Mouse (Mus musculus): Measurements from ENCODE around the gene Gpr160. TPM values are rescaled to one million over a fixed set of nuclear protein-coding genes. Genes with fewer than 3 reads are reported as not detected.

Gpr160 gene
- polyA plus RNA-seq, 2 experiments from 2014 or later = 4.1 to 5.2 TPM

DNA sequence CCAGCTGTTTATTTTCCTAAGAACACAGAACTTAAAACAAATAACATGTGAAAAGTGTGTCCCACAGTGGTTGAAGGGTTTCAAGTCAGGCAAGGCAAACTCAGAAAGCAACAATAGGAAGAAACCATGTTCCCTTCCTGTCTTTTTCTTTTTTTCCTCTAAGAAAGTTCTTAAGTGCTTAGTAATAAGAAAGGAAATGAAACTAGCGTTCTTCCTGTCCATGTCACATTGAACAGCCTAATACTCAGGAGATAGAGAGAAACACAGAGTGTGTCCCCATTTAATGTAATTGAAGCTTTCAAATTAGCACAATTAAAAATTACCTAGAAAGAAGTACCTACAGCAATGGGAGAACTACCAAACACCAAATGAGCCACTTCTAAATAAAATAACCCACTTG lies 48.9 kb downstream of the Gpr160 start:
- ATAC-seq = no peak

DNA sequence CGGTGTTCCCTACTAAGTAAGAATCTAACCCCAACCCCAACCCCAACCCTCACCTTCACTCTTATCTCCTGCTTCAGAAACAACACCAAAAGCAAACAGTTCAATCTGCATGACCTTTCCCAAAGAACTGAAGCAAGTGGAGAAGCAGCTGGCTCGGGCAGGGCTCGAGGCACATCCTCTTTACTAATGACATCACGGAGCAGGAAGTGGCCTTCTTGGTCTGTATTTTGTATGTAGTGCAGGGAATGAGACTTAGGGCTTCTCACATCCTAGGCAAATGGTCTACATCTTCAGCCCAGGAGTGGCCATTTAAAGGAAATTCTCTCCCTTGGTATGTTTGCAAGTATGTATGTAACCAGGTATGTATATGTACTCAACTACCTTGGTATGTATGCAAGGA lies 61.4 kb downstream of the Gpr160 start:
- ATAC-seq = no peak

DNA sequence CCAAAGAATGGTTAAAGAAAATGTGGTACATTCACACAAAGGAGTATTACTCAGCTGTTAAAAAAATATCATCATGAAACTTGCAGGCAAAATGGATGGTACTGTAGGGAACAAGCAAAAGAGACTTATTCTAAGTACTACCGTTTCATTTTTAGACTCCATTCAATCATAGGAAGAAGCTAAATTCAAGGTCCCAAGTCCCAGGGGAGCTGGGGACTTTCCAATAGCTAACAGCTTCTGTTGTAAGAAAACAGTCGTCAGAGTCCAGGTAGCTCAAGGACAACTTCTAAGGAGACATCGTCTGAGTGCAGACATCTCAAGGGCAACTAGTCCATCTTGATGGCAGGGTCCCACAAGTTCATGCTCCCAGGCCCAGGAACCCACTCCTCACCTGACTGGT lies 71.9 kb downstream of the Gpr160 start:
- no peak for ATAC-seq

DNA sequence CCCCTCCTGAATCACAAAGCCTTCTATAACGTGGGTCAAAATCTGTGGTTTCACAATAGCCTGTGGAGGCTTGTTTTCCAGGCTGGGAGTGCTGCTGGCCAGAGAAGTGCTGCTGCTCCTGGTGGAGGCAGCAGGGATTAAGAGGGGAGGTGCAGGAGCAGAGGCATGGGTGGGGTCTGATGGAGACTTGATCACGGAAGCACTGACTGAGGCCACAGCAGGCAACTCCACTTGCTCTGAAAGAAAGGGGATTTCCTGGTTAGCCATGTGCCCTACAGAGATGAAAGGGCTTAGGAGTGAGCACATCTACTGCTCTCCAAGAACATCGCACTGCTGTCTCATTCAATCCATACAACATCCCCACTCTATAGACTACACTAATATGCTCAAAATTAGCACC lies 74.1 kb downstream of the Gpr160 start:
- ATAC-seq = peak; percentile 97

DNA sequence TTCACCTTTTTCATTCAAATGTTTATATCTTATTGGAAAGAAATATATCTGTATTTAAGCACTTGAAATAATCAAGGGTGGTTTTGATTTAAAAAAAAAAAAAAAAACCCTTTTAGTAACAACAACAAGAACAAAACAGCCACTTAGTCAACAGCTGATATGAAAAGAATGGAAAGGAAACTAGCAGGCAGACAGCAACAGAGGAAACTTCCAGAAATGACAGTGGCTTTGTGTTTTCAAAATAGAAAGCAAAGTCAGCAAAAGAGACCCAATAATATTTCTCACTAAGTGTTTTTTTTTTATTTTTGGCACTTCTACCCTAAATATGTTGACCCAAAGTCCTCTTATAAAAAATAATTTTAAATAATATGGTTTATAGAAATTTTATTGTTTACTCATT lies 78.6 kb downstream of the Gpr160 start:
- ATAC-seq = no peak

Other genes with a start within 250 kb of the Gpr160 start
- not detected for gene Lrriq4, start 211.4 kb upstream of the Gpr160 start, polyA plus RNA-seq (2017; shearing (Covaris generic))
- gene Lrrc34, start 208.1 kb upstream of the Gpr160 start, polyA plus RNA-seq (2017; shearing (Covaris generic)) = under 1 TPM in 1 of 2 experiments, not detected in 1; 0.16 TPM
- under 1 TPM in 1 of 2 experiments, not detected in 1; 0.27 TPM for gene Lrrc31, start 156.1 kb upstream of the Gpr160 start, polyA plus RNA-seq (2017; shearing (Covaris generic))
- gene Samd7, start 109.7 kb upstream of the Gpr160 start, polyA plus RNA-seq (2017; shearing (Covaris generic)) = not detected
- gene Sec62, start 63.1 kb upstream of the Gpr160 start, polyA plus RNA-seq (2017; shearing (Covaris generic)) = 100 to 1,000 TPM in 1 of 2 experiments, 10 to 100 TPM in 1; 51.5 to 103 TPM
- gene Phc3, start 113.5 kb downstream of the Gpr160 start, polyA plus RNA-seq (2017; shearing (Covaris generic)) = 10 to 100 TPM; 50.6 to 58.6 TPM
- 1 to 10 TPM; 1.4 to 2.8 TPM for gene Prkci, start 139.8 kb downstream of the Gpr160 start, polyA plus RNA-seq (2017; shearing (Covaris generic))
- gene Skil, start 239.1 kb downstream of the Gpr160 start, polyA plus RNA-seq (2017; shearing (Covaris generic)) = 10 to 100 TPM; 60.4 to 66.0 TPM

Measured in CD4-positive, CD25-positive, alpha-beta regulatory T cell, adult 4 months (primary cell).